Mouse (Mus musculus): Measurements from ENCODE around the gene Ino80d.

Gene Ino80d

DNA sequence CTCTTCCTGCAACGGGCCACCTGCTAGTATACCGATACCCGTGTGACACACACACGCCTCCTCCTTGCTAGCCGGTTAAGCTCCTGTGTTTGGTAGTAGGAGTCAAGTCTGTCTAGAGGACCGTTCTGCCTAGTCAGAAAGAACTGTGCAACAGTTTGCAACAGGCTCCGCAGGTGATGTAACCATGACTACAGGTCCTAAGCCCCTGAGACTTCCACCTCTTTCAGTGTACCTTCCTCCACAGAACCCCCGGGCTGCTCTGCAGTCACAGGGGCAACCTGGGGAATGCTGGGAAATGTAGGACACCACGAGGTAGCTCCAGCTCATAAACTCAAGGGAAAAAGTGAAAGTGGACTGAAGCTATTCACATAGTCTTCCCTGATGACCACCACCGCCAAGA is 123.4 kb downstream of the Ino80d start:
- 77% methylated on average over 10 of the region's 10 CpGs for WGBS

DNA sequence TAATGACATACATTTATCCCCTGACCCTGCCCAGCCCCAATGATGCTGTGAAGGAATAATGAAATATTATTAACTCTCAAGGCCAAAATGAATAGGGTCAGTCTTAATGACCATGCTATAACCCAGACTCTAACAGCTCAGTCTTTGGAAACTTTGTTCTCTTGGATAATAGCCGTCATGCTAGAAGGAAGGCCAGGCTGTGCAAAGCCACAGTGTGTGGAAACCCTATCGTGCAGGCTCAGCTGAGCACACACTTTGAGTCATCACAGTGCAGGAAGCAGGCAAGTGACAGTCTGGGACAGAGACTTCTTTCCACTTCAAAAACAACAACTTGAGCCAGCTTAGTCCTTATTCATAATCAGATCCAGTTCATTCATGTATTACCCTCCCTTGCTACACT is 126.9 kb downstream of the Ino80d start:
- WGBS: 57% methylated on average over 2 of the region's 2 CpGs

DNA sequence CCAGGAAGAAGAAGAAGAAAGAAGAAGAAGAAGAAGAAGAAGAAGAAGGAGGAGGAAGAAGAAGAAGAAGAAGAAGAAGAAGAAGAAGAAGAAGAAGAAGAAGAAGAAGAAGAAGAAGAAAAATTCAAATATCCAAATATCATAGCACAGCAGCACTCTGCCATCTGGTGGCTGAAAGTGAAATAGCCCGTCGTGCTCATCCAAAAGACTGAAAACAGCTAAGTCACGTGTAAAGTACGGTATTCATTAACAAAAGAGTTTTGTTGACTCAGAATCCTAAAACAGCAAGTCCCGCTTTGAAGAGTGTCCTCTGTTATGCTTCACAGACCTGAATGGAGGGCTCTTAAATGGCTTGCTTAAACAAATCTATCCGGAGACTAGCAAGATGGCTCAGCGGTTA is 128.2 kb downstream of the Ino80d start:
- WGBS: 13% methylated on average over 7 of the region's 7 CpGs

DNA sequence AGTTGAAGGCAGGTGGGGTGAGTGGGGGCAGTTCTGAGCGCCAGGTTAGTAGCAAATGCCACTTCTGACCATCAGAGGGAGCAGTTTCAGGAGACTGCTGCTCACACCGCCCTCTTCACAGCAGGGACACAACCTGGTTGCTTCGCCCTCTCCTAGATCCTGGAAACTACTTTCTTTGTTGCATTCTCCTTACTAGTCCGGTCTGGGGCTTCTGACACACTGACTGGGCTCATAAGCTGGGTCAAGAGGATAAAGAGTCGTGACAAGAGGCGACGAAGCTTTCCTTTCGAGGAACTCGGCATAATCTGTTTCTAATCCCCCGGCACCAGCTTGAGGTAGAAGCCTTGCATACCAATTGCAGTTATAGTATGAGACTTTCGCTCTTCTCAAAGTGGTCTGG is 129.9 kb downstream of the Ino80d start:
- 25% methylated on average over 11 of the region's 11 CpGs for WGBS

DNA sequence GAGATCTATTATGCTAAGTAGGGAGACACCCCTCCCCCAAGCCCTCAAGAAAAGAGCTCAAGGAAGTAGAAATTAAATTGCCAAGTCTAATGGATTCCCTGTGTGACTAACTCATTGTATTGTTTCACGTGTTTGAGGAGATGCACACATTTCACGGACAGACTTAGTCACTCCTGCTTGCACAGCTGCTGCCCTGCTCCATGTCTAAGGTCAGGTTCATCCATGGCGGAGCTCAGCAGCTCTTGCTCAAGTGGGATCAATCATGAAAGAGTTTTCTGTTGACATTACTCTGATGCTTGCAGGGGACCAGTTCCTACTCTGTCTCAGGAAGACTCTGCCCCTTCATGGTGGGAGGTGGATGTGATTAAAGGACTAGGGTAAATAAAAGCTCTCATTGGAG is 137.7 kb downstream of the Ino80d start:
- WGBS: 54% methylated on average over 3 of the region's 3 CpGs

DNA sequence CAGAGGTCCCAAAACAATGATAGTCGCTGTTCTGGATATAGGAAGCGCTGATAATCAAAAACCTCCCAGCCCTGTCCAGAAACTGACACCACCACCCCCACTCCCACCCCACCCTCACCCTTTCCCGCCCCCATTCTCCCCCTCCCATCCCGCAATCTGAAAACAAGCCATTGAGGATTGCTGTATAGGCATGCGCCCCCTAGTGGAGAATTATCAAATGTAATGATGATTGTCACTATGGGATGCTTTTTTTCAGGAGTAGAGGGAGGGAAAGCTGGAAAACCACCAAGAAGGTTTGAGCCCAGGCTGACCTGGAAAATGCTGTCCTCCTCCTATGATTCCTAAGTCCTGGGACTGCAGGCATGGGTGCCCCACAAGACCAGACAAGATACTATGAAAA is 147.6 kb downstream of the Ino80d start:
- WGBS: 23% methylated on average over 5 of the region's 5 CpGs

DNA sequence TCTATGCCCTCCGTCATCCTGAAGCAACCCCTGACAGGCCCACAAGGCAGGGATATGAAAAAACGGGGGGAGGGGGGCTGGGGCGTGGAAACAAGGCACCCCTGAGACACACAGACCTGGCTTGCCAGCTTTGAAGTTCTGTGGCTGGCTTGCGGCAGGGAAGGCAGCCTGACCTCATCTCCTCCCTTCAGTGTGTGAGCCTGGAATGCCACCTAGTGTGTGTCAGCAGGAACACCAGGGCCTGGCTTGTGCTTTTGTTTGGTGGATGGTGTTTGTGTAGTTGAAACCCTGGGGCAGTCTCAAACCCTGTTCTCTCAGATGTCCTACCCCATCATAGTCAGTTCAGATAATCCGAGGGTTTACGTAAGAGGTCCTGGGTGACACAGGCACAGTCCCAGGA is 150.2 kb downstream of the Ino80d start:
- WGBS: 29% methylated on average over 6 of the region's 6 CpGs

DNA sequence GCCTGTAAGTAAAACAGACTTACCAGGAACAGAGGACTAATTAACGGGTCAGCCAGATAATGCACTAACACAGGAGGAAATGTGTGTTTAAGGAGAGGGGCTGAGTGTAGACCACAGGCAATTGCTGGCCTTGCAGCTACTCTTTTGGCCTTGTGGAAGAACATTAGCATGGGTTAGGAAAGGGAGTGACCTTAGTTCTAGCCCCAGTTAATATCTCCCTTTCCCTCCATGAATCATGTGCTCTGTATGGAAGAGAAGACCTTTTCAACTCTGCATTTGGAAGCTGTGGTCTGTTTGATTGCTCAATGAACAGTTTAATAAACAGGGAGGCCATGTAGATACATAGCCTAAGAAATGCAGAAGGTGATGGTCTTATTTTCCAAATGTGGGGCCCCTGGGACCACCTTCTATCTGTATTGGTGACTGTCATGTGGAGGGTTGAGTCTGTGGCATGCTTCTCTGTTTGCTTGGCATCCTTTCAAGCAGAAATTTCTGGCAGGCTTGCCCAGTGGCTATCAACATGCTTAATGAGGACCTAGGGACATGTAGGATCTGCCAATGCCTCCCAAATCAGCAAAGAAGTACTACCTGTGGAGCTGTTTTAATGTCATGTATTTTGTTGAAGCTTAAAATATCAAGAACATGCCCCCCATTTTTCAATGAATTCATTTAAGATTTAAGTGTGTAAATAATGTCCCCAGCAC is 157.4 kb downstream of the Ino80d start:
- 84% methylated on average over 1 of the region's 1 CpGs for WGBS

DNA sequence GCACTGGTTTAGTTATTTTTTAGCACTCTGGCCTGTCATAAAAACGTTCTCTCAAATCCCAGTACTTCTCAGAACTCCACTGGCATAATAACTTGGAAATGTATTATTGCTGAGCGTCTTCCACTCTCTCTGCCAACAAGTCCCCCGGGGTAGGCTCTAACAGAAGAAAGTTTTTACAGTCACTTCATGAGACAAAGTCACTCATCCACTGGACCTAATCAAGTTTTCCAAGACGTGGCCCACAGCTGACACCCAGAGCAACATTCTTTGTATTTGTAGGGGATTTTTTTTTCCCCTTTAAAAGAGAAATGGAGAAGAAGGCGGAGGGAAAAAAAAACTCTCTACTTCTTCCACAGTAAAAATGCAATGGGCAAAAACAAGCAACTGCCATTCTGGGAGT is 157.9 kb downstream of the Ino80d start:
- 79% methylated on average over 5 of the region's 5 CpGs for WGBS

DNA sequence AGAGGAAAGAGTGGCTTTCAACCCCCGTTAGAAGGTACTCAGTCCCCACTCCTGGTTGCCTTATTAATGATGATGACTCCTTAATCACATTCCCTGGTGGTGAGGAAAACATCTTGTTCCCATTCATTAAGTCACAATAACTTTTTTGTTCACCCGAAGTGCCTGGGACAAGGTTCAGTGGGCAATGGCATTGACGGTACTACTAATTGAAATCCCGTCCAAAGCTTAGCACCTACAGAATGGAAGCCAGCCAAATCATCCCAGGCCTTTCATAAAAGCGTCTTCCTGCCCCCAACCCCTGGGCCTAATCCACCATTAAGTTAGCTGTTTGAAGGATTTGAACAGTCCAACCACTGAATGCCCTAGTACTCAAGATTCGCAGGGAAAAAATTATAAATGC is 159.1 kb downstream of the Ino80d start:
- 56% methylated on average over 6 of the region's 6 CpGs for WGBS

DNA sequence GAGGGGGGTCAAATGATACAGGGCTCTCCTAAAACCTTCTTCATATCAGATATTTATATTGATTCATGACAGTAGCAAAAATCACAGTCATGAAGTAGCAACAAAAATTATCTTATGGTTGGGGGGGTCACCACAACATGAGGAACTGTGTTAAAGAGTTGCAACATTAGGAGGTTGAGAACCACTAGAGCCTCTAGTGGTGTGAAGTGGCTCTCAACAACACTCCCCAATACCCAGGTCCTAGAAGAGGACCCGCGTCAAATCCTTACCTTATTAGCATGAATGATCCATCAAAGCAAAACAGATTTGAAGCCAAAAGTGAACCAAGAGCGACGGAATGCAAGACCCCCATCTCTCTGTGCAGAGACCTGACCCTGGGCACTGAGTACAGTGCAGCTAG is 161.4 kb downstream of the Ino80d start:
- WGBS: 94% methylated on average over 4 of the region's 4 CpGs

DNA sequence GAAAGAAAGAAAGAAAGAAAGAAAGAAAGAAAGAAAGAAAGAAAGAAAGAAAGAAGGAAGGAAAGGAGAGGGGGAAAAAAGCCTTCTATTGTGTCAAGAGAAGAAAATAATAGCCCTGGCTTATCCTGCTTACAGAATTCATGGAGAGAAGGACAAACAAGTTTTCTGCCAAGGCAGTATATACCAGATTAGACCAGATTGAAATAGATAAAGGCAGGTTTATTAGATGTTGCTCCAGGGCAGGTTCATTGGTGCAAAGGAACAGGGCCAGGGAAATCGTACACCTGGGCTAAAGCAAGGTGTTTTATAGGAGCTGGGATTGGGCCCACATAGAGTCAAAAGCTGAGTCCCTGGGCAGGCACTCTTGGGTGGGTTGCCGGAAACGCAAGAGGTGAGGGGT is 162.1 kb downstream of the Ino80d start:
- WGBS: 97% methylated on average over 3 of the region's 3 CpGs

DNA sequence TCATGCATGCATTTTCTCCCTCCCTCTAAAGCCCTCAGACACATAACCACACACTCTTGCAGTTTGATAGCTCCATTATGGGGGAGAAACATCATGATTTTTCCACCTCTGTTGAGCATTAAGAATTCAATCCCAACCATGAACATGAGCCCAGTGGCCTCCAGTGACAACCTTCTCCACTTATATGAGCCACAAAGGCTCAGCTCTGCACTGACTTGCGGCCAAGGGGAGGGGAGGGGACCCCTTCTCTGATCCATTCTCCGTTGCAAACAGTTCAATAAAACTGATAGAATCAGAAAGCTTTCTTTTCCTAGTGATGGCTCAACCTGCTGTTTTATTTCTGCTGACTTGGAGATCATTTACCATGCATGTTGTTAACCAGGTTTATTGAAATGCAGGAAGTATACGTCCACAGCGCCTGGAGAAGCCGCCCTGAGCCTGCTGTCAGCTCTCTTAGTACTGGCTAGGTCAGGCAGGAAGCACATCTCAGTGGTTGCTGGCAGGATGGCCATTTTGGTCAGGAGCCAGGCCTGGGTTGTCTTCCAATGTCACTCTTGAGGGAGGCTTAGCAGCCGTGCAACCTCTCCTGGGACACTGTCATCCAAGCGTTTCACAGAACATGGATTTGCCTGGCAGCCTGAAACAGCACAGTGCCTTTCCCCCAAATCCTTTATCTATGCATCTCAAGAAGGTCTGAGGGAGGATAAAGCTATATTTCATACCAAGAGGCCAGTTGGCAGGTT is 163.2 kb downstream of the Ino80d start:
- 64% methylated on average over 7 of the region's 7 CpGs for WGBS

DNA sequence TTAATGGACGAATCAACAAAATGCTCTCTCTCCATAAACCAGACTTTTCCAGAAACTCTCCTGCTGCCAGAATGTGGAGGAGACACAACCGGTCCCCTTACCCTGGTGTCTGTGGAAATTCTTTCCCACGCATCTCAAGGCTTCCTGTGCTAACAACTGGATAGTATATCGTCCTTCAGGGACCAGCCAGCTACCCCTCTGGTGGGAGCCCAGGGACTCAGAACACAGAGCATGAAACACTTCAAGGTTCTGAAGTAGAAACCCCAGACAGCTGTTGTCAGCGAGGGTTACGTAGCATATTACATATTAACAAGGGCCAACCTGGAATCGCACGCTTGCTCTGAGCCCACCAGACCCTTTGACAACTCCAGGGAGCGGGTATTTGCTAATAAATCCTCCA is 163.9 kb downstream of the Ino80d start:
- WGBS: 92% methylated on average over 9 of the region's 9 CpGs

DNA sequence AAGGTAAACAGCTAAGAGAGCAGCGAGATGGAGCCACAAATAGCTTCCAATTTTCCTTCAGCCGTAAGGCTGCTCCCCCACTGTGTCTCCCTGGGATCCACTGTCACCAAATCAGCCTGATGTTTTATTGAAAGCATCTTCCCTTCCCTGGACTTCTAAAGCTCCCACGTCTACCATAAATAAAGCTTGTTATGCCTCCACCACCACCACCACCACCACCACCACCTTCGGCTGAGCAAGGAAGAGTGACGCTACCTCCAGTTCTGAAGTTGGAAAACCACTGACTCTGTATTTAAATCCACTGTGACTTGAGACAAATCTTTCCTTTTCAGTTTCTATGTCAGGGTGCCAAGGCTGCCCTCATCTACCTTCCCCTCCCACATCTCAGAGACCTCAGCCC is 167.5 kb downstream of the Ino80d start:
- WGBS: 56% methylated on average over 5 of the region's 5 CpGs

DNA sequence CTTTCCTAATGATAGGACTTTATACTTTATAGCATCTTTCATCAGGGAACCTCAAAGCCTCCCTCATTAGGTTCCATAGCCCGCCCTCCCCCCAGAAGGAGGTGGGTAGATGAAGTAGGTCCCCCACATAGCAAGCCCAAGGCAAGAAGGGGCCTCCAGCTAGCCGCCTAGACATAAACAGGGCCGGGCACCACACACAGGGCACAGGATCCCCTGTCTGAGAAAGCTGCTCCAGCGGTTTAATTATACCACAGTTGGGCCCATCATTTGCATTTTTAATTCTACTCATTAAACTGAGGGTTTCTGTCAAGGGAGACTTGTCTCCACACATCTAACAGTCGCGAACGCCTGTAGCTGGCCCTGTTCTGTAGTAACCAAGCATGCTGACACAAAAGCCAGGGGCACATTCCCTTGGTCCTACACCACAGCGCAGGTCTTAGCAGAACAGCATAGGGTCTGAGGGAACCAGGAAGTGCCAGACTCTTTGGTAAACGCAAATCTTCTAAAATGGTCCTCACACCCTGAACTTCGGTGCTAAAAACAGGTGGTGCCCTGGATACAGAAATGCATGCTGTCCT is 179.6 kb downstream of the Ino80d start:
- WGBS: 68% methylated on average over 10 of the region's 10 CpGs

DNA sequence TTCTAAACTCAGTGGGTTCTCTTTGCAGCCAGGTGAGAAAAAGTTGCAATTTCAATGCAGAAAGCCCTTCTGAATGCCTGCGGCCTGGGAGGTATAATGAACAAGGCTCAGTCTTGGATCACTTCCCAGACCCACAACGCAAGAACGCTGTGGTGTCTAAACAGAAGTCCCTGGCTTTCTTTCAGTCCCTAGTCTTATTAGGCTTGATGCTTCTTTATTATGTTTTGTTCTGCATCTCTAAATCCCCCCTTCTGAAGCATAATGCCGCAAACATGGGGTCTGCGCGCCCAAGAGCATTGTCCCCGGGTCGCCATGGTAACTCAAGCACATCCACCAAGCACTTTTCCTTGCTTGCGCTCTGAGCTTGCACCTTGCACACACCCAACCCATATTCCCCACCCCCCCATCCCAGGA is 180.4 kb downstream of the Ino80d start:
- WGBS: 18% methylated on average over 9 of the region's 9 CpGs

DNA sequence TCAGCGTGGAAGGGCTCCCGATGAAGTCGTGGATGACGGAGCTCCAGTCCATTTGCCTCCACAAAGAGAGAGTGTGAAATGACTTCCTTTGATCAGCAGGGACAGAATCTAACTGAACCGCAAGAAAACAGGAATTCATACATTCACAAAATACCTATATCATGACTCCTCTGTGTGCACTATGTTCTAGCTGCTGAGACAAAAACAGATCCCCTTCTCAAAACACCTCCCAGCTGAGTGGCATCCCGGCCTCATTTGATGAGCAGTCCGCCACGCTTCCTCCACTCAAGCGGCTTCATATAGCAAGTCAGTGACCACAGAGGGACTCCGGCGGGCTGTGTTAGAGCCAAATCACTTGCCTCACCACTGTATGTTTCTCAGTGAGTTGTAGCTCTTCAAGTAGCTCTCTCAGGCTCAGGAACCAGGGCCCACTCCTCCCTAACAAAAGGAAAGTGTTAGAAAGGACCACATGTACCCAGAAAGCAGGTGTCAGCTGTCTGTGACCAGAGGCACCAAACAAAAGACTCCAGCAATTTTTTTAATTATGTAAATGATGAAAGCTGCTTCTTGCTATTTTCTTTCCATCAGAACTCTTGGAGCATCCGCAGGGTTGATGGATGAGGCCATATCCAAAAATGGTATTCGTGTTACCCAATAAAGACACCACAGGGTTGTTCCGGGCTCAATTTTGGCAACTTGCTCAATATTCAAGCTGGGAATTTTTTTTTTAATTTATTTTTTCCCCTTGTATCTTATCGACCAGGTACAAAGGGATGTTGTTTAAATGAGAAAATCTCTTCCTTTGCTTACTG is 181.0 kb downstream of the Ino80d start:
- WGBS: 67% methylated on average over 15 of the region's 15 CpGs

DNA sequence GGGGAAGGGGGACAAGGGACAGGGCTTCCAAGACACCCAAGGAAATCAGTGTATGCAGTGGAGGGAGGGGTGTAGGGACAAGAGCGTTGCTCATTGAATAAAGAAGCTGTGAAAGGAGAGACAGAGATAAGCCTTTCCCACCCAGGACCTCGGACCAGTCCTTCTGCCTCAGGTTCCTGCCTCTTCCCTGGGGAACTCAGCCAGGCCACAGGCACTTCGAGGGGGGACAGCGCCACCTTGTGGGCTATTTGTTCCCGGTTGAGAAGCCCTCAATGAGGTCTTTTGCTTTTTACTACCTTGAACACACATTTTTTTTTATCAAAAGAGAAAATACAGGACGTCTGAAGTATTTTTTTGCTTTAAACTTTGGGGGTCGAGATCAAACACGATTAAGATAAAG is 185.0 kb downstream of the Ino80d start:
- WGBS: 12% methylated on average over 8 of the region's 8 CpGs

DNA sequence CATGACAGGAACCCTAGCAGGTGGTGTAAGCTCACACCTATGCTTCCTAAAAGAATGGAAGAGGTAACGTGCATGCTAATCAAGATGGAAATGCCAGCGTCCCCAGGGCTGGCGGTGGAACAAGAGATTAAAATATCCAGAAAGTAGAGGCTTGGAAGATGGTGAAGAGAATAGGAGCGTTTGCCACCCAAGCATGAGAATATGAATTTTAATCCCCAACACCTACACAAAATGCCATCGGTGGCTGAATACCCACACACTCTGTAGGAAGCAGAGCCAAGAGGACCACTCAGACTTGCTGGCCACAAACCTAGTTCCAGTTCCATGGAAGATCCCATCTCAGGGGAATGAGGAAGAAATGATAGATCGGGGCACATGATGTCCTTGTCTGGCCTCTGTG is 195.2 kb downstream of the Ino80d start:
- 60% methylated on average over 6 of the region's 6 CpGs for WGBS

DNA sequence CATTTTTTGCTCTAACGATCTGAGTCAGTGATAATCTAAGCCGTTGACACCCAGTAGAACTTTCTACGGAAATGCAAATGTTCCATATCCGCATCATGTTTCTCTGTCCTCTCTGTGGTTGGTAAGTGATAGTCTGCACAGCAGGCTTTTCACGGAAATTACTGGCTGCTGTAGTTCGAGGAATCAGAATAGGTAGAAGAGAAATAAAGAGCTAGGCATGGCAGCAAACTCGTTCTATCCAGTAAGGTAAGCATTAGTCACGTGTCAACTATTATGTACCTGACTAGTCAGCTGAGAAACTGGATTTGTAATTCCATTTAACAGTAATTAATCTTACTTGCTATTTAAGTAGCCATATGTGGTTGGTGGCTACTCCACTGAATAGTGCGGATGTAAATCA is 197.9 kb downstream of the Ino80d start:
- 76% methylated on average over 9 of the region's 9 CpGs for WGBS

DNA sequence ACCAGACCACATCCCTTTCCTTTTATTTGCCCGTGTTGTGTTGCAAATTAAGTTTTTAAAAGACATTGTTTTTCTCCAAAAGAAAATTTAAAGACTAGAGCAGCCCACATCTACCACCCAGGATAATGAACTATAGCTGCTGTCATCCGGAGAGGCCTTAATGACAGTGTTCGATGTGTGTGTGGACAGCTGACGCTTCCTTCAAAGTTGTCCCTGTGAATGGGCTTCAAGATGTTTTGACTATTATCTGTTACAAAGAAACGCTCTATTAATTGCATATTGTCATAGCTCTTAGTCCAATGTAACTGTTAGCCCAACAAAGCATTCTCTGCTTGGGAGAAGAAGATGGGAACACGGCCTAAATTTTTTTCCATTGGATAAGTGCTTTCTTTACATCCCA is 200.0 kb downstream of the Ino80d start:
- 72% methylated on average over 6 of the region's 6 CpGs for WGBS
